Mouse (Mus musculus) regulatory T cell (primary cell): ENCODE measurements around the gene Insr.

Experiments used
- in situ Hi-C: fragments of 300-600 bp; cut with MboI, MseI; formaldehyde crosslinking; loops from one replicate; pipeline ENCODE4 v1.15.1; 2025; ENCODE audit warnings: high pct_unique_total_duplicates

The Insr gene

DNA sequence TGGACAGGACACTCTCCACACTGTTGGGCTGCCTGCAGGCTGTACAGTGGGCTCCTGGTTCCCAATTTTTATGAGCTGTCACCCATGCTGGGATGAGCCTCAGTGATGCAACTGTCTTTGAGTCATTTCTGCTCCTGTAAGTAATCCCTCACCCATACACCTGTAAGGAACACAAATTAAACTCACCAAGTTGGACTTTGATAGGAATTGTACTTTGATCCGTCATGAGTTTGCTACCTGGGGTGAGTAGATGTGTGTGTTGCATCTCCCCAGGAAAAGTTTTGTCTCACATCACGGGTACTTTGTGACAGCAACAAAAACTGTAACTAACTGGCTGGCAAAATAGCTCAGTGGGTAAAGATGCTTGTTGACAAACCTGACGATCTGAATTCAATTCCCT is 44.8 kb downstream of the Insr start:
- in situ Hi-C loops = no loop called here

DNA sequence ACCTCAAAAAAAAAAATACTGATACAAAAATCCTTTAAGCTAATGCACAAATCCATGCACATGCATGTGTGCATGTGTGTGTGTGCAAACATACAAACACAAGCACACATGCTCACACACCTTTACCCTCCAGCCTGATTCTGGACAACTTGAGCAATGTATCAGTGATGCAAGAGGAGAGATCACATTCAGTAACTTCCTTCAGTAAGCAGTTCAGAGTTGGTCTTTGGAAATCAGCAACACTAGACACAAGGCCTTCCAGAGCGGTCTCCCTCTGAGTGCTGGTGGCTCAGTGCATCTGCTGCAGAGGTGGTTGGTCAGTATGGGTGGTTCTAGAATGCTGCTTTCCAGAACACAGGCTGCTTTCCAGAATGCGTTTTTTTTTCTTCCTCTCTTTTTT is 46.8 kb downstream of the Insr start:
- in situ Hi-C loops = no loop called here

DNA sequence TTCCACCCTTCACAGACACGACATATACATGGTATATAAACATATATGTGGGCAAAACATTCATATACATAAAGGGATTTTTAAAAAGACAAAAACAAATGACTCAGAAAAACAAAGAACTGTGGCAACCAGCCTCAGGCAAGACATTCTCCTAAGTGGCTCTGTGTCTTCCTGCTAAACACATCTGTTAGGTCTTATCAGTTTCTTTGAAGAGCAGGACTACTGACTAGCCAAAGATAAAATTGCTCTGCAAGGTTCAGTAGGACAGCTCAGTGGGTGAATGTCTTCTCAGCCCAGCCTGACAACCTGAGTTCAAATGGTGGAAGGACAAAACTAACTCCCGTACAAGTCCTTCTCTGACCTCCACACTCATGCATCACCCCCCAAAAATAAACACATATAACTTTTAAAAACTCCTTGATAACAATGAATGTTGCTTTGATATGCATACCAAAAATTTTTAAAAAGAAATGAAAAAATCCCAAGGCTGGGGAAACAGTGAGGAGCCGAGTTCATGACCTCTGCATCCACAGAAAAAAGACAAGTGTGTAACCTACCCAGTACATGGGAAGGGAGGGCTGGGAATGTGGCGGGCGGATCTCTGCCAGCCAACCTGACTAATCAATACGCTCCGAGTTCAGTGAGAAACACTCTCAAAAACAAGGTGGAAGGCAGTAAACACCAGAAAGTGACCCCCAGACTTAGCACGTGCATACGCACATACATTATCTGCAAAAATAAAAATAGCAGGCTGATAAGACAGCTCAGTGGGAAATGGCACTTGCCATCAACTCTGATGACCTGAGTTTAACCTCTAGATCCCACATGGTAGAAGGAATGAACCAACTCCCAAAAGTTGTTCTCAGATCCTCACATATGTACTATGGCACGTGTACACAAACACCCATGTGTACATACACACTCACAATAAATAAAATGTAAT is 49.0 kb downstream of the Insr start:
- in situ Hi-C loops = no loop called here

DNA sequence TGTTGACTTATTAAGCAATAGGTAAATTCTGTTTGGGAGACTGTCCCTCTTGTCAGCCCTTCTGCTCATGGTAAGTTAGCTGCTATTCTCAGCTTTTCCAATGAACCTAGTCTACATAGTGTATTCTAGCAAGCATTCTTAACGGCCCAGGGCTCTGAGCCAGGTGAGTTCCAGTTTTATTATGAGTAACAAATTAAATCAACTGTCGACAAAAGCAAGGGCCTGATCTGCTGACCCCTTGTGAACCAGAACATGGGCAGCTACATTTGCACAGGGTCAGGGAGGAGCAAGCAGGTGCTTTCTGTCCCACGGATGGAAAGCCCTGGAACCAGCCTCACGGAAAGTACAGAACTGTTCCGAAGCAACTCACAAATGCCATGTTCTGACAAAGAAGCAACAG is 52.0 kb downstream of the Insr start:
- in situ Hi-C loops = no loop called here

DNA sequence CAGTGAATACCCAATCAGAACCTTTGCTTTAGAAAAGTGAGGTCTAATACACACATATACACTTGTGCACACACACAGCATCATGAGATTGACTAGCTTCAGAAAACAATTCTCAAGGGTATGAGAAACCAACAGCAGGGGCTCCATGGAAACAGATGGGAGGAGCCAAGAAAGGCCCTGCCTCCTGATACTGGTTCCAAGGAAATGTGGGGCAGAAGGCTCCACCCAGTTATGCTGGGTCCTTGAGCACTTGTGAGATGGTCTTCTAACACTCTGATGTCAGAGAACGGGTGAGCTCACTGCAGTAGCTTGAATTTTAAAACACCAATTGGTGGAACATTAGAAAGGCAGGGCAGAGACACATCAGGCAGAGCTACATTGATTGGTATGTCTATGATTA is 53.7 kb downstream of the Insr start:
- in situ Hi-C loops = no loop called here

DNA sequence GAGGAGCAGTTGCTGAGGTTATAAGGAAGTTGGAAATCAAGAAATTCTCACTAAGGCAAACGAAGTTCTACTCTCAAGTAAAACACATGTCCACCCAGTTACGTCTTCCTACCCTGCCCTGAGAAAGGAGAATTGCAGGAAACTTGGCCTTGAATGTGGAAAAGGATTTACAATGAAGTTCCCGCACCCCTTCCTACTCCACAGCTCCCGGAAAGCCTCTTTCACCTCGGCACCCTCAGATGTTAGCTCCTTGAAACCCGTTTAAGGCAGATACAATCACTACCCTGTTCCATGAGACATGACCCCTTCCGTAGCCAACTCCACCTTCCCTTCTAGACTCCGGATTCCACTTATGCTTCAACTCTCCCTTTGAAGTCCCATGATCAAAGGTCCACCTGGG is 54.2 kb downstream of the Insr start:
- in situ Hi-C loops = no loop called here

DNA sequence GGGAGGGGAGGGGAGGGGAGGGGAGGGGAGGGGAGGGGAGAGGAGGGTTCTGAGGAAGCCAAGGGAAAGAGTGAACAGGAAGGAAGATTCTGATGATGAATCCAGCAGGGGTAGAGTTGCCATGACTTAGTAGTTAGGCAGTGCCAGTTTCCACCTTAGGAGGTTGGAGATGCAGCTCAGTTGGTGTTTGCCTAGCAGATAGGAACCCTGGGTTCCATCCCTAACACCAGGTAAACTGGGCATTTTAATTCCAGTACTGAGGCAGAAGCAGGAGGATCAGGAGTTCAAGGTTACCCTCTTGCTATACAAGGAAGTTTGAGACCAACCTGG is 56.8 kb downstream of the Insr start:
- in situ Hi-C loops = loop anchor here (5.0 kb wide), 1 partner anchor 55 kb away; the partner anchor contains the start of gene Insr

DNA sequence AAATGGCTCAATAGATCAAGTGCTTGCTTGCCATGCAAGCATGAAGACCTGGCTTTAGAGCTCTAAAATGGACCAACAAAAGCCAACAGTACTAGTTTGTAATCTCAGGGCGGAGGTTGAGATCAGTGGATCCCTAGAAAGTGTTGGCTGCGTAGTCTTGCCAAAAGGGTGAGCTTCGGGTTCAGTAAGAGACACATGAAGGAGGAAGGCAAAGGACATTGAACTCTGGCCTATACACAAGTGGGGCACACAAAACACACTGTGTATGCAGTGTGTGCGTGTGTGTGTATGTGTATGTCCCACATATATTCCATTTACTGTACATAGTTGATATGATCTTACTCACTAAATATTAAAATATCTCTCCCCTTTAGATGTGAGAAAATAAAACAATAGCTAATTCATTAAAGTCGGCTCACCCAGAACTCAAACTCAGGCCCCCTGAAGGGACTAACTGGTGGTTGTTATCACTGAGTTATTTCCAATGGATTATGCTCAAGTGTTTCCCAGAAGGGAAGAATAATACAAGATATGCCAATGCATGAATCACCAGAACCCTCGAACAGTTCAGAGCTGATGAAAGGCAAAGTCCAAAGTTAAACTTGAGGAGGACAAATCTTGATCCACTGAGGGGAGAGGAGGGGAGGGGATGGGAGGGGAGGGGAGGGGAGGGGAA is 57.3 kb downstream of the Insr start:
- in situ Hi-C loops = loop anchor here (5.0 kb wide), 1 partner anchor 55 kb away; the partner anchor contains the start of gene Insr

DNA sequence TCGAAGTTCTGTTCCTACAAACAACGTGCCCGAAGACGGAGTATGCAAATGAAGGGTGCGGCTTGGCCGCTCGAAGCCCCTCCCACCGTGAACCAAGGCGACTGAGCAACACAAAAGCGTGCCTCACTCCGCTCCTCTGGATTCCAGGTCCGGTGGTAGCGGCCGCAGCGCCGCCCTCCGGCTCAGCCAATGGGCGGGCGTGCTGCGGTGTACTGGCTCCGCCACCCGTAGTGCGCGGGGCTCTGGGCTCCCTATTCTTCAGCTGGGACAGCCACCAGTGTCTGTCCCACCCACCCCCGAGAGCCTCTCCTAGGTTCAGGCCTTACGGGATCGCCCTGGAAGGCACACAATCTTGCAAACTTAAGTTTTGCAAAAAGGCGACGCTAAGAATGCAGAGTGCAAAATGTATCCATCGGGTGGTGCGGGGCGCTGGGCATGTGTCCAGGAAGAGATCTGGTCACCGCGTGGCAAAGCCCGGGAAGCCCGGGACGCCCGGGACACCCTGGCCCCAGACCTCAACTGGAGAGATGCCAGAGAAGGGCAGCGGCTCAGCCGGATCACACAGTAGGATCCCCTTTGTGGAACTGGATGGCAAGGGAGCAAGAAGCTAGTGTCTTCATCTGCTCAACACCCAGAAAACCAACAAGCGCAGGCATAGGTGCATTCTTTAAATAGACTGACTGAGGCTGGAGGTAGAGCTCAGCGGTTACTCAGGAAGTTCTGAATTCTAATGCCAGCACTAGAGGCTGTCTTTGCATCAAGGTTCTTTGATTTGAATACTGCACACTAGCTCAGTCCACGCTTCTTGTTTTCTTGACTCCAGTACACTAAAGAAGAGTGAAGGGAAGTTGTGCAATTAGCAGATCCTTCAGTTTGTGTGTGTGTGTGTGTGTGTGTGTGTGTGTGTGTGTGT is 58.1 kb downstream of the Insr start:
- in situ Hi-C loops = loop anchor here (5.0 kb wide), 1 partner anchor 56 kb away; the partner anchor contains the start of gene Insr

DNA sequence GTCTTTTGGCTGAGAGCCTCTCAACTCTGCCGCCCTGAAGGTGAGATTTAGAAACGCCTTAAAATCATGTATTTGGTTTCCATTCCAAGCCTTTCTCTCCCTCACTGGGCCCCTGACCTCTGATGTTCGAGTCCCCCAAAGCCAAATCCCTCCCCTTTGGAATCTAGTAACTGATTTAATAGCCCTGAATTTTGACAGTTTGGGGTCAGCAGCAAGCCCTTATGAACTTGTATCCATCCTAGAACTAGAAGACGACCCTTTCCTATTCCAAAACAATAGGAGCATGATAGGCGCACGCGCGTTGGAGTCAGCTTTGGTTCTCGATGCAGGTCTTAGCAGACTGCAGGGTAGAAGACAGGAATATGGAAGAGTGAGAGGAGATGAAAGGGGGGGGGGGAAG is 58.9 kb downstream of the Insr start:
- in situ Hi-C loops = loop anchor here (5.0 kb wide), 1 partner anchor 57 kb away; the partner anchor contains the start of gene Insr

DNA sequence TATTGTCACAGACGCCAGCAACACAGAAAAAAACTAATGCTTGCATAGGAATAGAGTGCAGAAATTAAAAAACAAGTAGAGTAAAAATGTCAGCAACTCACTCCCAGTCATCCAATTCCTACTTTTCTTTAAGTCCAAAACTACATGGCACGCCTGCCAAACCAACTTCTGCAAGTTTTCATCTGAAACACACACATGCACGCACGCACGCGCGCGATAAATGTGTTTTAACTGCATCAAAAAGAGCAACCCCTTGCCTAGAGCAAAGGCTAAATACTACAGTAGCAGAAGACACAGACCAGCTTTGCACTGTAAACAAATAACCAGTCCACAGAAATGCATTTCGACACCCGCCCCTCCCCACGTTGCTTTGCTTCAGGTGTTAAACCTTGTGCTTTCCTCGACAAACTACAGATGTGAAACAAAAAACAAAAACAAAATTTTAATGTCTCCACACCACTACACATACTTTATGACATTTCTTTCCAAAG is 59.5 kb downstream of the Insr start:
- in situ Hi-C loops = loop anchor here (5.0 kb wide), 2 partner anchors 43 to 57 kb away; partner anchors contain the start of gene Insr

DNA sequence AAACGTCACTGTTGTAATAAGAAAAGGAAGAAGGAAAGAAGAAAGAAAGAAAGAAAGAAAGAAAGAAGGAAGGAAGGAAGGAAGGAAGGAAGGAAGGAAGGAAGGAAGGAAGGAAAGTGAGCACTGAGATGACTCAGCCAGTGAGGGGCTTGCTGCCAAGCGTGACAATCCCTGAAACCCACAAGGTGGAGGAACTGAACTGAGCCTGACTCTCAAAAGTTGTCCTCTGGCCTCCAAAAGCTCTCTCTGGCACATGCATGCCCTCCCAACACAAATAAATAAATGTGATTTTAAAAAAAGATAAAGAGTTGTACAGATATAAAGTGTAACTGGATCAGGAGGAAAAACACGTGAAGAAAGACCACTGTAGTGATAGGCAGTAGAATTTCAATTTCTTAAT is 60.2 kb downstream of the Insr start:
- in situ Hi-C loops = loop anchor here (5.0 kb wide), 1 partner anchor 42 kb away; no protein-coding TSS in a partner anchor

DNA sequence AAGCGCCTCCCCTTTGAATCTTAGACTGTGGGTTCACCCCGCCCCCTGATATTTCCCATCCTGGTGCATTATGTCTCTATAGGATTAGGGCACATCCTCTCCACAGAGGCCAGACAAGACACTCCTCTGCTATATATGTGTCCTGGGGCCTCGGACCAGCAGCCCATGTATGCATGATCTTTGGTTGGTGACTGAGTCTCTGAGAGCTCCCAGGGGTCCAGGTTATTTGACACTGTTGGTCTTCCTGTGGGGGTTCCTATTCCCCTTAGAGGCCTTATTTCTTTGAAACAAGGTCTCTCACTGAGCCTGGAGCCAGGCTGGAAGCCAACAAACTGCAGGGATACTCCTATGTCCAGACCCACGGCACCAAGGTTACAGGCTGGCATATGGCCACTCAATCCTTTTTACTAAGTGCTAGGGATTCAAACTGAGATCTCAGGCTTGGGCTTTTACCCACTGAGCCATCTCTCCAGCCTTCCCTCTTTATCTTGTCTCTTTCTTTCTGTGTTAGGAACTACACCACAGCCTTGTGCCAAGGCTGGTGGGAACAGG is 62.8 kb downstream of the Insr start:
- in situ Hi-C loops = loop anchor here (5.0 kb wide), 1 partner anchor 39 kb away; no protein-coding TSS in a partner anchor

DNA sequence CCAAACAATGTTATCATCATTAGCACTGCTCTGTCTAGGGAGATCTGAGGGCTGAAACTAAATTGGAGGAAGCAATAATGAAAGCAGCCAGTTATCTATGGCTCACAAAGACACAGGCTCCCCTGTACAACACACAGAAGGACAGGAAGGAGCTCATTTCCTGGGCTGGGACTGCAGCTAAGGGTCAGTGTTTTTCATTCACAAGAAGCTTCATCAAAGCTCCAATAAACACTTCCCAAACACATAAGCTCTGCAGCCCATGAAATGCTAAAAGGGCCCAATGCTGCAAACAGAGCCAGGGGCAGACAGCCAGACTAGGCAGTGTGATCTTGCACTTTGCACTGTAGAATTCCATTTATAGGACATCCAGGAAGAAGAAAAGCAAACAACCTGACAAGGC is 63.9 kb downstream of the Insr start:
- in situ Hi-C loops = loop anchor here (5.0 kb wide), 1 partner anchor 38 kb away; no protein-coding TSS in a partner anchor

DNA sequence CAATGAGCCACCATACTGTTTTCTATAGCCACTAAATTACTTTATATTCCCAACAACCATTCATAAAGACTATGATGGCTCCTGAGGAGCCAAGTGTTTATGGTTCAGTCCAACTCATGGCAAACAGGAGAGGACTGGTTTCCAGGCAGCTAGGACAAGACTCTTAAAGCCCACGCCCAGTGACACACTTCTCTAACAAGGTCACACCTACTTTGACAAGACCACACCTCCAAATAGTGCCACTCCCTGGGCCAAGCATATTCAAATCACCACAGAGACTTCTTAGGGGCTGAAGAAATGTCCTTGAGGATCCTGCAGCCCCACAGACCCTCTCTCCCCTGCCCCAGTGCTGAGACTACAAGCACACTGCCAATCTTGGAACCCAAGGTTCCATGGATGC is 64.8 kb downstream of the Insr start:
- in situ Hi-C loops = no loop called here

DNA sequence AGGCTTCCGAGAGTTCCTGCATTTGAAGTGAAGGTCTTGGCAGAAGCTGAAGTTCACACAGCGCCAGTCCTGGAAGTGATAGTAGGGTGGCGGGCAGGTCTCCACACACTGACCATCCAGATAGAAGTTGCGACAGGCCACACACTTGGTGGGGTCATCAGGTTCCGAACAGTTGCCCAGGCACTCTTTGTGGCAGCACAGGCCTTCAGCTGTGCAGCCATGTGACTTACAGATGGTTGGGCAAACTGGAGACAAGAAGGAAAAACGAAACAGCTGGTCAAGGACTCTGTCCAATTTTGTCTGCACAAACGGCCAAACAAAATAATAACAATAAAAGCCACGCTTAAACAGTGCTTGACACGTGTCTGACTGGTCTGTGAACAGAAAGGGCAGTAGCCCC is 68.0 kb downstream of the Insr start:
- in situ Hi-C loops = no loop called here

DNA sequence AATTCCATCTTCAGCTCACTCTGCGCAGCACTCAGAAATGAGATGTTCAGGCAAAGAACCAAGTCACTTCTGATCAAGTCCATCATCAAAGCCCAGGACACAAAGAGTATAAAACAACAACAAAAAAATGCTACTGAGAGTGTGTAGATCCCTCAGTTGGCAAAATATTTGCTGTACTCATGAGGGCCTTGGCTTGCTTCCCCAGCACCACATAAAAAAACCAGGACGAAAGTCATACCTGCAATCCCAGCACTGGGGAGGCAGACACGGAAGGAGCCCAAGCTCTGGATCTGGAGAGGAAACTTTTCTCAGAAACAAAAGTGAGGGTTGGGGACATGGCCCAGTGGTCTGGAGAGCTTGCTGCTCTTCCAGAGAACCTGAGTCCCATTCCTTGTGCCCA is 69.5 kb downstream of the Insr start:
- in situ Hi-C loops = no loop called here

DNA sequence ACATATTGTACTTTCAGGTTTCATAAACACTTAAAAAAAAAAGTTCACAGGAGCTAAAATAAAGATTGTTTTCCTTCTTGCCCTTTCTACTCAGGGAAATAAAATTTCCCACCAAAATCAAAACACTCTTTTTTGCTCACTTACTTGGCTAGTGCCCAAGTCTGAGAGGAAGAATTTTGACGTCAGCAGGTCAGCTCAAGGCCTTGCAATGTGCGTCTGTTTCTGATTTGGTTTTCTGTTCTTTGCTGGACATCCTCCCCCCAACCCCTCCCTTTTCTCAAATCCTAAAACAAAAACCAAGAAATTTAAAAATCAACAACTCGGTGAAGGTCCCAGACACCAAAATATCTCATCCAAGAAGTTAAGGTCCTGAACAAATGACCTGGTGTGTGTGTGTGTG is 70.1 kb downstream of the Insr start:
- in situ Hi-C loops = no loop called here

DNA sequence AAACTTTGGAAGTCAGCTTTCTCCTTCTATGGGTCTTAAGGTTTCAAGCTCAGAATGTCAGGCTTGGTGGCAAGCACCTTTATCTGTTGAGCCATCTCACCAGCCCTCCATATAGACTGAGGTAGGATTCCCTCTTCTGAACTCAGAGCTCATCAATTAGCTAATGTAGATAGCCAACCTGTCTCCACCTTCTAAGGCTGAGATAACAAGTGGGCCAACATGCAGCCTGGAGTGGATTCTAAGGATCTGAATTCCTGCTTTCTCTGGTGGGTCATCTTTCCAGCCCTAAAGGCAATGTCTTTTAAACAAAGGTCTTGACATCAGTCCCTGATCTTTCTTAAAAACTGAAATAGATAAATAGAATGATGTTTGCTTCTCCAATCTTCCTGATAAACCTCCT is 70.7 kb downstream of the Insr start:
- in situ Hi-C loops = no loop called here

DNA sequence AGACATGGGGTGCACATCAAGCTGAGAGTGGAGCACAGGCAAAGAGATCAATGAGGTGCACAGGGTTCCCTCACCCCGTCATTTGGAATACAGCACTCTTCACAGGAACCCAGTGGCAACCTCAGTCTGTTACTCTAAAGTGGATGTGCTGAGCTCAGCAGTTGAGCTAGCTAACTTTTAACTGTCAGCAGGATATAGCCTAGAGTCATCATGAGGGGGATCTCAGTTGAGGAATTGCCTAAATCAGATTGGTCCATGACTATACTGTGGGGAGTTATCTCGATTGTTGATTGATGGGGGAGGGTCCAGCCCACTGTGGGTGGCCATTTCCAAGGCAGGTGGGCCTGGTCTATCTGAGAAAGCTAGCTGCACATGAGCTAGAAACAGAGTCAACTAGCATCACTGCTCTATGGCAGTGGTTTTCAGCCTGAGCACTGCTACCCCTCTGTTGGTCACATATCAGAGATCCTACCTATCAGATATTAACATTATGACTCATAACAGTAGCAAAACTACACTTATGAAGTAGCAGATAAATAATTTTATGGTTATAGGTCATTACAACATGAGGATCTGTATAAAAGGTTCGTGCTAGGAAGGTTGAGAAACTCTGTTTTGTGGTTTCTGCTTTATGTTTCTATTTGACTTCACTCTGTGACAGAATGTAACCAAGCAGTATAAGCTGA is 74.5 kb downstream of the Insr start:
- in situ Hi-C loops = no loop called here

DNA sequence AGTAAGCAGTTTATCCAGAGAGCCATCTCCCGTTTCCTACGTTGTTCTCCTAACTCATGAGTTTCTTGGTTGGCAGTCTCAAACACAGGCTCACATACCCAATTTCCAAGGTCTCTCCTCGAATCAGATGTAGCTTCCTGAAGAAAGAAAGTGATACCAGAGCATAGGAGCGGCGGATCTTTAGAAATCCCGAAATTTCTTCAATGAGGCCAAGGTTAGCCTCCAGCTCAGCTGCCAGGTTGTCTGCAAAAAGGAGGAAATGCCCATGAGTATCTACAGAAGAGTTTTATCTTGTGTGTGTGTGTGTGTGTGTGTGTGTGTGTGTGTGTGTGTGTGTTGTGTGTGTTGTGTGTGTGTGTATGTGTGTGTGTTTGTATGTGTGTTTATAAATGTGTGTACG is 76.6 kb downstream of the Insr start:
- in situ Hi-C loops = no loop called here
